Mouse (Mus musculus) embryonic fibroblast, embryonic 13.5 days (primary cell): ENCODE measurements around the gene Prex1.

Source experiments
- CTCF ChIP-seq: IDR thresholded peaks from 2 replicates; pipeline ENCODE4 v1.5.1; 2011; ENCODE audit warnings: mild to moderate bottlenecking, control low read depth, low read length, moderate library complexity, borderline replicate concordance; ENCODE audit not compliant: insufficient read depth
- POLR2A ChIP-seq: IDR thresholded peaks from 2 replicates; pipeline ENCODE4 v1.6.1; 2011; ENCODE audit warnings: low read depth, mild to moderate bottlenecking, control low read depth, low read length, moderate library complexity

DNA sequence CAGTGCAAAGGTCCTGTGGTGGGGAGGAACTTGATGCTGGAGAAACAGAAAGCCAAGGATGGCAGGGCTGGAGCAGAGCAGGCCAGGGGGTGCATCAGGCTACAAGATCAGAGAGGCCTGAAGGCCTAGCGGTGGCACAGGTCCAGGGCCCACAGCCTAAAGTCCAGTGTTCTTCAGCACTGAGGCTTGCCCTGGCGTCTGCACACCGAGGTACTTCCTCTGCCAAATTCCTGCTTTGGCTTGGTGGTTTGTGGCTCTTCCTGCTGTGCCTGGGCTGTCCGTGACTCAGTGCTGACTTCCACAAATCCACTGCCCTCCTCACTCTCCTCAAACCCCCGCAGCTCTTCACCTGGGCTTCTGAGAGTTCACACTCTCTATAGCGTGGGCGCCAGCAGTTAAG lies 30.8 kb upstream of the Prex1 start:
- TF ChIP-seq CTCF (no peak), POLR2A (no peak)
